Mouse (Mus musculus) brain, adult 10 weeks (tissue): ENCODE measurements around the gene Ankle2. TPM values are rescaled to one million over a fixed set of nuclear protein-coding genes. Genes with fewer than 3 reads are reported as not detected.

Source experiments
- polyA plus RNA-seq: library from polyadenylated mRNA; stranded (reverse); fragments of 350-450 nt; fragmentation: Illumina TruSeq; extraction: RNeasy Lipid Tissue Mini Kit (QIAGEN cat#74804); gene quantifications from one replicate; pipeline ENCODE4 v1.2.3, GENCODE M21; 2015; ENCODE audit warnings: low read depth, low replicate concordance

Ankle2 gene
- polyA plus RNA-seq, result 21.4 TPM

DNA sequence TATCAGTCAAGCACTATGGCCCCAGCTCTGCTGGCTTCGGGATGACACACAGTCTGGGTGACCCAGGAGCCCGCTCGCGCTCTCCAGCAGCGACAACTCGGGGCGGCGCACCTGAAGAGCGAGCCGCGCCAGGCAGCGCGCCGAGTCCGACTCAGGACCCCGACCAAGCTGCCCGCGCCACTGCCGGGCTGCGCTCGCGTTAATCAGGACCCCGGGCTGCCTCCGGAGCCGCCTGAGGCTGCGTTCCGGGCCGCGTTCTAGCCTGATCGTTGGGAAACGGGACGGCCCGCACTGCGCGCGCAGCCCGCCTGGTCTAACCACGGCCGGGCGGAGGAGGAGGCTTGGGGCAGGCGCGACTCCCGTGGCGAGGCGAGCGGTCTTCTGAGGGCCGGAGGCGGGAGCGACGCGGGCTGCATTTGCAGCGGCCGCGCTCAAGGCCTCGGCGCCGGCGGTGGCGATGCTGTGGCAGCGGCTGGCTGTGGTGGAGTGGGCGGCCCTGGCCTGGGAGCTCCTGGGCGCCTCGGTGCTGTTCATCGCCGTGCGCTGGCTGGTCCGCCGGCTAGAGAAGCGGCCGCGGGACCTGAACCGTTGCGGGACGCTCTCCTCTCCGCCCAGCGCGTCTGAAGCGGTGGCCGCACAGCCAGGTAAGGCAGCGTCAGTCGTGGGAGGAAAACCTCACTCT lies at the start of gene Ankle2:
Gene Ankle2 (plus strand): TSS at position 225 of the 682 bp plus-strand sequence.

DNA sequence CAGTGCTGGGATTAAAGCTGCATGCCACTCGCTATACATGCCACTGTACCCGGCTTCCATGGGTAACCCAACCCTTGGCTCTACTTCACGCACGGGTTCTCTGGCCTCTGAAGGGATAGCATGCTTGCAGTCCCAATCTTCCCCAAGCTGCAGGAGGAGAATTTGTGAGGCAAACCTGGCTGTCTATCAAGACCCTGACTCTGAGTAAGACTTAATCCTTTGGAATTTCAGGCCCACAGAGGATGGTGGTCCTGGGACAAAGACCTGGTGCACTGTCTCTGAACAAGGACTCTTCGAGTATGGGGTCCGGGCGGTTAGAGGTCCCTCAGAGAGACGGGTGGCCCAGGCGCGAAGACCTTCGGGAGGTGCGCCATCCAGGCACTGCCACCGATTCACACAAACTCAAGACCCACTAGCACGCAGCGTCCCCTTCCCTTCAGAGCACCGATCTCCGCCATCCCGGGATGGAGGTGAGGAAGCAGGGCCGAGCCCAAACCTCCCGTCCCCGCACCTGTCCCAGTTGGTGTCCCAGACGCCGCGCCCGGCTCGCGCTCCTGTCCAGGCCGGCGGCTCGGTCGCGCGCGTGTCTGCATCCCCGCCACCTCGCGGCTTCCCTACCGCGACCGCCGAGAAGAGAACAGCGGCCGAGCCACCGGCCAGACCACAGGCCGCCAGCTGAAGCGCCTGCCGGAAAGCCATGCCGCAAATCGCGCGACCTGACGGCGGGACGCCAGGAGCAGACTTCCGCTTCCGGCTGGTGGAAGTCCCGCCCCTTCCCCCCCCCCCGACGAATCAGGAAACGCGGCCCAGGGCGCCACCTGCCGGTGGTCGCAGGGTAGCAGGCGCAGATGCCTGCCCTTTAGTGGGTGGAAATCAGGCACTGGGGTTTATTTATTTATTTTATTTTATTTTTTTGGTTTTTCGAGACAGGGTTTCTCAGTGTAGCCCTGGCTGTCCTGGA lies 38.6 kb downstream of the Ankle2 start, which contains the start of gene Pgam5:
Gene Pgam5 (minus strand): TSS at position 773 of the 961 bp plus-strand sequence.

DNA sequence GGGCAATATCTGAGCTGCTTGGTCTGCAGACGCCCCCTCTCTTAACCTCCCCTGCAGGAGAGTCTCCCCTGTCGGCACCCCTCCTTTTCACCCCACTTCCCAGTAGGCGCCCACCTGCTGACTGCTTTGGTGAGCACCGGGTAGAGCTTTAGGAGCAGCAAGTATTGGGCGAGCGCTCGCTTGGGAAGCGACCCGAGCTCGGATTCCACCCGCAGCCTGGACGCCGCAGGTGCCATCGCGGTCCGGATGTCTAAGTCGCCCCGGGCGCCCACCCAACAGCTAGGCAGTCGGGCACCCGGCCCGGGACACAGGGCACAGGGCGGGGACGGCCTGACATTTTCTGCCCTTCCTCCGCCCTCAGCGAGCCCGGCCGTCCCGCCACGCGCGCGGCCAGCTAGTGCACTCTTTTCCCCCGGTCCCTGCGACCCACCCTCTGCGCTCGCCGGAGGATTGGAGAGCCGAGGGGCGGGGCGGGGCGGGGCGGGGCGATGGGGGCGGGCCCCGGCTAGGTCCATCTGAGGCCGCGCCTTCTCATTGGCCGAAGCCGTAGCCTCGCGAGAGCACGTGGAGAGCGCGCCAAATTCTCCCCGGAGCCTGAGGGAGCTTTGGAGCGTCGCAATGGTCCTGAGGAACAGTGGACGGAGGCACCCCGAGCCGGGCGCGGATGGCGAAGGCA lies 55.1 kb downstream of the Ankle2 start, which contains the start of the genes Pxmp2 and Pole:
Gene Pxmp2 (minus strand): TSS at position 417 of the 676 bp plus-strand sequence.
Gene Pole (plus strand): TSS at position 537 of the 676 bp plus-strand sequence.

Other genes starting within 250 kb of the Ankle2 start
- 66.6 TPM for gene Zfp932, start 234.5 kb upstream of the Ankle2 start, polyA plus RNA-seq
- 6.9 TPM for gene Gm17655, start 158.5 kb upstream of the Ankle2 start, polyA plus RNA-seq
- gene Gm35315, start 136.6 kb upstream of the Ankle2 start, polyA plus RNA-seq, result 0.45 TPM
- 15.2 TPM for gene Plcxd1, start 131.0 kb upstream of the Ankle2 start, polyA plus RNA-seq
- 54.8 TPM for gene Gtpbp6, start 122.8 kb upstream of the Ankle2 start, polyA plus RNA-seq
- 12.0 TPM for gene Zfp605, start 120.9 kb upstream of the Ankle2 start, polyA plus RNA-seq
- gene Chfr, start 95.2 kb upstream of the Ankle2 start, polyA plus RNA-seq, result 38.1 TPM
- 21.9 TPM for gene Golga3, start 54.3 kb upstream of the Ankle2 start, polyA plus RNA-seq
- 71.7 TPM for gene Pgam5, start 38.9 kb downstream of the Ankle2 start, polyA plus RNA-seq
- gene Pxmp2, start 55.2 kb downstream of the Ankle2 start, polyA plus RNA-seq, result 11.1 TPM
- gene Pole, start 55.3 kb downstream of the Ankle2 start, polyA plus RNA-seq, result 0.88 TPM
- 0.25 TPM for gene P2rx2, start 112.2 kb downstream of the Ankle2 start, polyA plus RNA-seq
- gene Lrcol1, start 113.7 kb downstream of the Ankle2 start, polyA plus RNA-seq, result not detected
- gene Fbrsl1, start 217.5 kb downstream of the Ankle2 start, polyA plus RNA-seq, result 38.1 TPM